Mouse (Mus musculus) lung, postnatal 0 days (tissue): ENCODE data around the gene Tanc1. TPM values are rescaled to one million over a fixed set of nuclear protein-coding genes. Genes with fewer than 3 reads are reported as not detected.

Source experiments
- ATAC-seq: fragments of 200-750 bp; cut with Nextera tagmentation; 2 replicates; pipeline ENCODE4 v1.8.0; 2017; ENCODE audit warnings: moderate library complexity
- DNase-seq: peaks from one replicate; pipeline ENCODE4 v3.0.0-alpha.2; 2016; ENCODE audit warnings: low spot score
- H3K27ac ChIP-seq: fragments of 300-500 bp; sonication (generic); 2 replicates; pipeline ENCODE4 v1.5.1; 2014; ENCODE audit warnings: antibody characterized with exemption, mild to moderate bottlenecking, low read length, mixed read lengths
- H3K27me3 ChIP-seq: fragments of 300-500 bp; sonication (generic); replicated peaks from 2 replicates; pipeline ENCODE4 v1.6.1; 2014; ENCODE audit warnings: low read length, mixed read lengths; ENCODE audit not compliant: insufficient read depth
- H3K36me3 ChIP-seq: fragments of 300-500 bp; sonication (generic); 2 replicates; pipeline ENCODE4 v1.6.1; 2014; ENCODE audit warnings: low read length, mixed read lengths; ENCODE audit not compliant: insufficient read depth
- H3K4me1 ChIP-seq: fragments of 300-500 bp; sonication (generic); 2 replicates; pipeline ENCODE4 v1.6.1; 2014; ENCODE audit warnings: antibody characterized with exemption, low read depth, low read length, mixed read lengths; ENCODE audit not compliant: insufficient read depth
- H3K4me2 ChIP-seq: fragments of 300-500 bp; sonication (generic); replicated peaks from 2 replicates; pipeline ENCODE4 v1.6.1; 2014; ENCODE audit warnings: low read depth, mild to moderate bottlenecking, low read length, moderate library complexity, mixed read lengths
- H3K4me3 ChIP-seq: fragments of 300-500 bp; sonication (generic); 2 replicates; pipeline ENCODE4 v1.5.1; 2014; ENCODE audit warnings: low read depth, low read length
- H3K9ac ChIP-seq: fragments of 300-500 bp; sonication (generic); replicated peaks from 2 replicates; pipeline ENCODE4 v1.6.1; 2014; ENCODE audit warnings: low read depth, mild to moderate bottlenecking
- H3K9me3 ChIP-seq: fragments of 300-500 bp; sonication (generic); 2 replicates; pipeline ENCODE4 v1.6.1; 2016; ENCODE audit warnings: low read length, mixed read lengths
- CTCF ChIP-seq: IDR thresholded peaks from 2 replicates; pipeline ENCODE4 v1.5.1; 2016; ENCODE audit warnings: antibody characterized with exemption, mild to moderate bottlenecking
- EP300 ChIP-seq: IDR thresholded peaks from 2 replicates; pipeline ENCODE4 v1.6.1; 2016; ENCODE audit warnings: antibody characterized with exemption, mild to moderate bottlenecking, control low read depth
- WGBS: fragments of 180-500 bp; shearing (Covaris S2); extraction: QIAGEN DNeasy Blood & Tissue Kit; methylation state at CpG from one replicate; pipeline ENCODE4 v1.1.7; 2014; 5-methylcytosine and 5-hydroxymethylcytosine counted together
- polyA plus RNA-seq: library from polyadenylated mRNA; unstranded; fragments of >200 nt; fragmentation: Nextera tagmentation; extraction: Ambion mirVana; gene quantifications from 2 replicates; pipeline ENCODE4 v1.2.1, GENCODE M21; 2015

The Tanc1 gene
- polyA plus RNA-seq, 1 experiment from 2014 or later: 20.9 TPM

GRCm38 (mm10) chr2:59828777-59829508 is 217.1 kb downstream of the Tanc1 start:
- peaks cover 9% of the 10 kb centered on the region; the same call in 1 of the 2 replicates for H3K4me1 ChIP-seq
- peak overlapping the region; percentile 73 for H3K27ac ChIP-seq
- ATAC-seq (peak; percentile 57), DNase-seq (peak; percentile 82)
- peaks cover 10% of the 10 kb centered on the region; the same call in 1 of the 2 replicates for H3K36me3 ChIP-seq
- 14% methylated on average over 14 of the region's 14 CpGs for WGBS
- no peaks in the 10 kb centered on the region for H3K27me3 ChIP-seq
- H3K4me3 ChIP-seq: no peak overlapping the region
- H3K9me3 ChIP-seq: no peaks in the 10 kb centered on the region
- H3K4me2 ChIP-seq: no peak overlapping the region
- H3K9ac ChIP-seq: no peak overlapping the region
- TF ChIP-seq EP300 (no peak; the same call in 1 of the 2 replicates), CTCF (no peak)

- no peak overlapping the region for H3K9ac ChIP-seq
- ATAC-seq (no peak), DNase-seq (no peak)
- H3K4me1 ChIP-seq: peaks cover 9% of the 10 kb centered on the region; the same call in 1 of the 2 replicates
- H3K27ac ChIP-seq: peak overlapping the region; percentile 73
- H3K27me3 ChIP-seq: no peaks in the 10 kb centered on the region
- H3K4me2 ChIP-seq: no peak overlapping the region
- 78% methylated on average over 7 of the region's 7 CpGs for WGBS
- peaks cover 18% of the 10 kb centered on the region; the same call in 1 of the 2 replicates for H3K36me3 ChIP-seq
- no peak overlapping the region for H3K4me3 ChIP-seq
- H3K9me3 ChIP-seq: no peaks in the 10 kb centered on the region
- TF ChIP-seq CTCF (no peak), EP300 (no peak)
These were observed 217.9 kb downstream of the Tanc1 start for GRCm38 (mm10) chr2:59829718-59830117.

- Histone ChIP-seq H3K27me3 (no peaks in the 10 kb centered on the region), H3K4me1 (peaks cover 9% of the 10 kb centered on the region; the same call in 1 of the 2 replicates), H3K9me3 (no peaks in the 10 kb centered on the region), H3K27ac (peak overlapping the region; percentile 73; the same call in 1 of the 2 replicates), H3K4me3 (no peak overlapping the region), H3K4me2 (no peak overlapping the region), H3K9ac (no peak overlapping the region), H3K36me3 (peaks cover 20% of the 10 kb centered on the region; the same call in 1 of the 2 replicates)
- ATAC-seq (peak; percentile 61), DNase-seq (peak; percentile 77)
- 23% methylated on average over 9 of the region's 9 CpGs for WGBS
- TF ChIP-seq EP300: no peak
- peak; percentile 69 for TF ChIP-seq CTCF
These were observed 218.3 kb downstream of the Tanc1 start for GRCm38 (mm10) chr2:59830151-59830550.

- no peak for TF ChIP-seq CTCF
- TF ChIP-seq EP300: no peak
- Histone ChIP-seq H3K27ac (no peak overlapping the region; the same call in 1 of the 2 replicates), H3K9ac (no peak overlapping the region), H3K4me2 (no peak overlapping the region), H3K9me3 (no peaks in the 10 kb centered on the region), H3K4me3 (no peak overlapping the region), H3K4me1 (peaks cover 9% of the 10 kb centered on the region; the same call in 1 of the 2 replicates), H3K36me3 (peaks cover 22% of the 10 kb centered on the region; the same call in 1 of the 2 replicates), H3K27me3 (no peaks in the 10 kb centered on the region)
- ATAC-seq (no peak), DNase-seq (no peak)
- WGBS: 91% methylated on average over 5 of the region's 5 CpGs
These were observed 219.1 kb downstream of the Tanc1 start for GRCm38 (mm10) chr2:59830940-59831339.

- Histone ChIP-seq H3K4me3 (no peak overlapping the region), H3K4me2 (no peak overlapping the region), H3K9me3 (no peaks in the 10 kb centered on the region), H3K27ac (no peak overlapping the region), H3K9ac (no peak overlapping the region), H3K4me1 (peaks cover 9% of the 10 kb centered on the region; the same call in 1 of the 2 replicates), H3K27me3 (no peaks in the 10 kb centered on the region), H3K36me3 (peaks cover 31% of the 10 kb centered on the region)
- WGBS: 79% methylated on average over 7 of the region's 7 CpGs
- DNase-seq (no peak), ATAC-seq (no peak)
- TF ChIP-seq EP300 (no peak), CTCF (no peak)
These were observed 220.0 kb downstream of the Tanc1 start for GRCm38 (mm10) chr2:59831831-59832230.

GRCm38 (mm10) chr2:59838825-59839224 is 227.0 kb downstream of the Tanc1 start:
- peak; percentile 62 for ATAC-seq
- H3K9me3 ChIP-seq: no peaks in the 10 kb centered on the region
- peak; percentile 90 for TF ChIP-seq EP300
- TF ChIP-seq CTCF: no peak
- no peaks in the 10 kb centered on the region for H3K27me3 ChIP-seq
- no peak overlapping the region for H3K9ac ChIP-seq
- WGBS: 53% methylated on average over 8 of the region's 8 CpGs
- peak overlapping the region; percentile 72 for H3K27ac ChIP-seq
- peaks cover 61% of the 10 kb centered on the region for H3K36me3 ChIP-seq
- DNase-seq: peak; percentile 46
- H3K4me3 ChIP-seq: no peak overlapping the region
- no peaks in the 10 kb centered on the region for H3K4me1 ChIP-seq
- no peak overlapping the region for H3K4me2 ChIP-seq
